Mouse (Mus musculus) layer of hippocampus, postnatal 36 days (tissue): ENCODE measurements at regions not wholly inside any gene's neighbourhood (a gene's known extent, or its start where the extent isn't known, plus 50 kb on each side); places are given as distances from the start of the nearest gene placed in this dataset.

Experiments
- DNase-seq, 2 experiments: peaks; one replicate each; pipeline ENCODE4 v3.0.0; 2022

- DNase-seq = no peak
Measured at GRCm38 (mm10) chr7:125281371-125281770, 163.1 kb upstream of the Kdm8 start.

GRCm38 (mm10) chr7:125295226-125295625 lies 149.2 kb upstream of the Kdm8 start:
- no peak for DNase-seq

- DNase-seq = no peak
Measured at GRCm38 (mm10) chr7:125308433-125308832, 136.0 kb upstream of the Kdm8 start.

GRCm38 (mm10) chr7:125310971-125311370 lies 133.5 kb upstream of the Kdm8 start:
- peak; percentile 41 to 44 for DNase-seq

GRCm38 (mm10) chr7:125313604-125314003 lies 130.9 kb upstream of the Kdm8 start:
- no peak for DNase-seq

- no peak for DNase-seq
Measured at GRCm38 (mm10) chr7:125334769-125335168, 109.7 kb upstream of the Kdm8 start.

- peak in 1 of 2 experiments; percentile 18 for DNase-seq
Measured at GRCm38 (mm10) chr7:125335586-125336165, 108.8 kb upstream of the Kdm8 start.

- DNase-seq = no peak
Measured at GRCm38 (mm10) chr7:125336826-125337225, 107.7 kb upstream of the Kdm8 start.

- DNase-seq = no peak
Measured at GRCm38 (mm10) chr7:125338177-125338751, 106.2 kb upstream of the Kdm8 start.

GRCm38 (mm10) chr7:125340326-125340905 lies 104.1 kb upstream of the Kdm8 start:
- no peak for DNase-seq

GRCm38 (mm10) chr7:125349606-125350005 lies 94.9 kb upstream of the Kdm8 start:
- DNase-seq = no peak

GRCm38 (mm10) chr7:125354211-125354610 lies 90.3 kb upstream of the Kdm8 start:
- DNase-seq = no peak

- DNase-seq = peak in 1 of 2 experiments; percentile 7
Measured at GRCm38 (mm10) chr7:125354956-125355355, 89.5 kb upstream of the Kdm8 start.

GRCm38 (mm10) chr7:125358016-125358415 lies 86.5 kb upstream of the Kdm8 start:
- DNase-seq = peak; percentile 28 to 36

GRCm38 (mm10) chr7:125383021-125383420 lies 61.5 kb upstream of the Kdm8 start:
- DNase-seq = no peak

GRCm38 (mm10) chr7:125384171-125384570 lies 60.3 kb upstream of the Kdm8 start:
- DNase-seq = no peak

- no peak for DNase-seq
Measured at GRCm38 (mm10) chr7:125392536-125392935, 51.9 kb upstream of the Kdm8 start.

- DNase-seq = no peak
Measured at GRCm38 (mm10) chr7:125393228-125393627, 51.2 kb upstream of the Kdm8 start.

- peak; percentile 94 to 95 for DNase-seq
Measured at GRCm38 (mm10) chr7:125393654-125394346, 50.7 kb upstream of the Kdm8 start.
